Mouse (Mus musculus) ES-E14 (cell line): ENCODE measurements at regions not wholly inside any gene's neighbourhood (a gene's known extent, or its start where the extent isn't known, plus 50 kb on each side); places are given as distances from the start of the nearest gene placed in this dataset.

ENCODE experiments used
- HCFC1 ChIP-seq: IDR thresholded peaks from 2 replicates; pipeline ENCODE4 v1.6.1; 2012; ENCODE audit warnings: low read length, inconsistent platforms, borderline replicate concordance; ENCODE audit not compliant: insufficient read depth
- ZC3H11A ChIP-seq: IDR thresholded peaks from 2 replicates; pipeline ENCODE4 v1.6.1; 2012; ENCODE audit warnings: low read depth, mild to moderate bottlenecking, inconsistent platforms, low read length, borderline replicate concordance
- ZNF384 ChIP-seq: IDR thresholded peaks from 2 replicates; pipeline ENCODE4 v1.6.1; 2012; ENCODE audit warnings: low read depth, low read length, inconsistent platforms

GRCm38 (mm10) chr13:101096856-101097255, 263.6 kb upstream of the Slc30a5 start:
- TF ChIP-seq HCFC1 = no peak
- TF ChIP-seq ZNF384 = no peak
- TF ChIP-seq ZC3H11A = no peak
